Mouse (Mus musculus) megakaryocyte-erythroid progenitor cell, adult 5 weeks (primary cell): ENCODE data around the gene Sap25. TPM values are rescaled to one million over a fixed set of nuclear protein-coding genes. Genes with fewer than 3 reads are reported as not detected.

Experiments used
- polyA plus RNA-seq: library from polyadenylated mRNA; stranded (reverse); fragments of >175 nt; gene quantifications from 2 replicates; pipeline ENCODE4 v1.2.3, GENCODE M21; 2012

The Sap25 gene
- polyA plus RNA-seq, result 86.6 and 124 TPM in 2 replicates

GRCm38 (mm10) chr5:137641054-137641453 lies at the start of gene Sap25:
Gene Sap25 (plus strand): TSS chr5:137641334.

GRCm38 (mm10) chr5:137600619-137601364 lies 40.3 kb upstream of the Sap25 start, which contains the start of gene Mospd3:
Gene Mospd3 (minus strand): TSS chr5:137601058.

DNA sequence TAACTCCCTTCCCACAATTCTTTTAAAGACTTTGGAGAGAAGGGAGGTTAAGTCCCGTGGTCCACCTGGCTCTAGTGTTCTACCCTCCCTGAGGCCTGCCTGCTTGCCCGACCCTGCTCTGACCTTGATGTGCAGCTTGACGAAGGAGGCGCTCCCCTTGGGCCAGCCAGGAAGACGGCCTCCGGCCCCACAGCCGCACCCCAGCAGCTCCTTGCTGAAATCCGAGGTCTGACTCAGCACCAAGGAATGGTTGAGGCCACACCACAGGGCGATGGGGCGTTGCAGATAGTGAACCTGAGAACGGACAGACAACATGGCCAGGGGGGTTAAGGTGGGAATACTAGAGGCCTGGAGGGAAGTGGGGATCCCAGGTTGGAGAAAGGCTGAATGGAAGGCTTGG lies 27.6 kb upstream of the Sap25 start, which contains the start of gene Pcolce:
Pcolce (minus strand) TSS at position 235 of the 400 bp plus-strand sequence.

GRCm38 (mm10) chr5:137628498-137629305 lies 12.4 kb upstream of the Sap25 start, which contains the start of the genes Fbxo24, Lrch4 and Gm20605:
Gene Fbxo24 (minus strand): TSS chr5:137629002.
Gene Lrch4 (plus strand): TSS chr5:137629121.
Gene Gm20605 (plus strand): TSS chr5:137629175.

GRCm38 (mm10) chr5:137645652-137646091 lies 4.5 kb downstream of the Sap25 start, which contains the start of gene Irs3:
Gene Irs3 (minus strand): TSS chr5:137645714.

DNA sequence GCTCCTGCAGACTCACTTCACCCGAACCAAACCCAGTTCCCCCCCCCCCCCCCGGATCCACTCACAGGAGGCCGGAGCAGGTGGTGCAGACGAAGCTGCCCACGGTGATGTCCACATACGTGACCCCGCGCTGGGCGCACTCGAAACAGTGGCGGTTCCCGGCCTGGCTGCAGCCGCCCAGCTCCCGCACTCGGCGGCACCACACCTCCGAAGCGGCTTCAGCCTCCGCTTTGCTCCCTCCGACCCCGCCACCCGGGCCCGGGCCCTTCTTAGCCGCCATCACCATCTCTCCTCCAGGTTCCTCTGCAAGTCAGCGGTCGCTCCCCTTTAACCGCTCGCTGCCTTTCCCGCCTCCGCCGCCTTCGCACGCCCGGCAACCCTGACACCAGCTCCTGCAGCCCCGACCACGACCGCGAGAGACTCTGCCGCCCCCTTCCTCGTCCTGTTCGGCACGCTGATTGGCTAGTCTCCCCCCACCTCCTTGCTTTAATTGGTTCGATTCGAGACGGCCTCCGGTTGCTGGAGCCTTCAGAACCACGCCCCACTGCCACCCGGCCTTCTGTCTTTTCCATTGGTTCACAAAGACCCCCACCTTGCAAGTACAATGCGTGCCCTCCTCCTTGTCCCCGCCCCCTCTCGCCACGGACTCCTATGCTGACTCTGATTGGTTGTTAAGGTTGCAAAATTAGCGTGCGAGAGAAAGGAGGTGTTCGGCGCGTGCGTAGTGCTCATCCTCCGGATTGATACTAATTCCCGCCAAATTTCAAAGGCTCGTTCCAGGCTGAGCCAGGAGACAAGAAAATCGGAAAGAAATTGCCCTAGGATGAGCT lies 43.4 kb downstream of the Sap25 start, which contains the start of gene Agfg2:
Agfg2 (minus strand) TSS at position 433 of the 830 bp plus-strand sequence.

Other genes with a start within 250 kb of the Sap25 start
- gene Zan, start 164.3 kb upstream of the Sap25 start, polyA plus RNA-seq, result 0.42 and 0.71 TPM in 2 replicates
- gene Pop7, start 138.8 kb upstream of the Sap25 start, polyA plus RNA-seq, result 69.8 and 82.0 TPM in 2 replicates
- gene Gigyf1, start 122.8 kb upstream of the Sap25 start, polyA plus RNA-seq, result 59.1 and 84.0 TPM in 2 replicates
- gene Epo, start 108.1 kb upstream of the Sap25 start, polyA plus RNA-seq, result not detected in 2 replicates
- 450 and 452 TPM in 2 replicates for gene Gnb2, start 107.8 kb upstream of the Sap25 start, polyA plus RNA-seq
- not detected in 2 replicates for gene Actl6b, start 87.8 kb upstream of the Sap25 start, polyA plus RNA-seq
- 55.7 and 82.0 TPM in 2 replicates for gene Tfr2, start 71.5 kb upstream of the Sap25 start, polyA plus RNA-seq
- gene Mospd3, start 40.3 kb upstream of the Sap25 start, polyA plus RNA-seq, result 827 and 993 TPM in 2 replicates
- gene Pcolce, start 27.6 kb upstream of the Sap25 start, polyA plus RNA-seq, result 0.17 and 0.50 TPM in 2 replicates
- 0.11 TPM in 1 of 2 replicates, not detected in the other for gene Fbxo24, start 12.3 kb upstream of the Sap25 start, polyA plus RNA-seq
- gene Lrch4, start 12.2 kb upstream of the Sap25 start, polyA plus RNA-seq, result 245 and 269 TPM in 2 replicates
- gene Gm20605, start 12.2 kb upstream of the Sap25 start, polyA plus RNA-seq, result 18.6 and 26.8 TPM in 2 replicates
- 0.06 TPM in 1 of 2 replicates, not detected in the other for gene Irs3, start 4.4 kb downstream of the Sap25 start, polyA plus RNA-seq
- gene Agfg2, start 43.4 kb downstream of the Sap25 start, polyA plus RNA-seq, result 37.4 and 40.4 TPM in 2 replicates
- 1.3 and 1.8 TPM in 2 replicates for gene Nyap1, start 100.3 kb downstream of the Sap25 start, polyA plus RNA-seq
- 412 and 464 TPM in 2 replicates for gene Tsc22d4, start 104.4 kb downstream of the Sap25 start, polyA plus RNA-seq
- 120 and 122 TPM in 2 replicates for gene Ppp1r35, start 137.5 kb downstream of the Sap25 start, polyA plus RNA-seq
- 186 TPM in 2 replicates for gene Mepce, start 146.3 kb downstream of the Sap25 start, polyA plus RNA-seq
- 1.2 and 2.1 TPM in 2 replicates for gene Zcwpw1, start 146.5 kb downstream of the Sap25 start, polyA plus RNA-seq
- 1.6 and 2.4 TPM in 2 replicates for gene Pilra, start 194.9 kb downstream of the Sap25 start, polyA plus RNA-seq
- 0.87 and 0.90 TPM in 2 replicates for gene Pilrb1, start 216.8 kb downstream of the Sap25 start, polyA plus RNA-seq
- 1.6 and 1.9 TPM in 2 replicates for gene Pilrb2, start 230.5 kb downstream of the Sap25 start, polyA plus RNA-seq